Mouse (Mus musculus): Measurements from ENCODE around the gene Ldhal6b.
A peak's percentile ranks its signal among the peaks of the same experiment; 100 is the strongest.

Ldhal6b gene

DNA sequence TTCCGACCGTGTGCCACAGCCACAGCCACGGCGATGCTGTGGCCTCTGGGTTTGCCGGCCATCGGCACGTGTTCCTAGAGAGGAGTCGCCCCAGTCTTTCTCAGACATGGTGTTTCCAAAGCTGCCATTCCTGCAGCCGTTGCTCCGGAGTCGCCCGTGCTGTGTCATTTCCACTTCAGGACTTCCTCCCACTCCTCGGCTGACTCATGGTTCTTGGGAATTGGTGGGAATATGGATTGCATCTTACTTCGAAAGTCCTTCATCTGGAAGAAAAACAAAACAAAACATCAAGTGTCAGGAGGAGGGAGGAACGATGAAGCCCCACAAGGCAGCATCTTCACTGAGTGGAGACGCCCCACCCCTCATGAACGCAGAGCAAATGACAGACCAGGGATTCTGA lies 7.4 kb downstream of the Ldhal6b start:
- DNase-seq (ENCODE audit: low read depth, low spot score): peak; percentile 76

DNA sequence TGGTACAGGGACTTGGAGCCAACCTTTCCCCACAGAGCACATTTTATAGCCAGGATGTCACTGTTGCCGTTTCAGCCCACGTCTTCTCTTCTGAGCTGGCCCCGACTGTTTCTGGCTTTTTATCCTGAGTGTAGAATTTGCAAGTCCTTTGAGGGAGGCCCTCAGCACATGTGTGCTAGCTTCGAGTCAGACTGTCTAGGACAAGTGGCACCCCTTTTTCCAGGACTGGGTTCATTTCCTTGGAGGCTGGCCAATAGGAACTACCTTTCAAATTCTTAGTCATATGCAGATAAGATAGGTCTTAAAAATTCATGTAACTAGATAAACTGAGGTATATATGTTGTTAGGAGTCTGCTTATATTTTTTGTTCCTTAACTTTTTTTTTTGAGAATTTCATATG lies 8.2 kb downstream of the Ldhal6b start:
- DNase-seq (ENCODE audit: low read depth, low spot score): no peak

DNA sequence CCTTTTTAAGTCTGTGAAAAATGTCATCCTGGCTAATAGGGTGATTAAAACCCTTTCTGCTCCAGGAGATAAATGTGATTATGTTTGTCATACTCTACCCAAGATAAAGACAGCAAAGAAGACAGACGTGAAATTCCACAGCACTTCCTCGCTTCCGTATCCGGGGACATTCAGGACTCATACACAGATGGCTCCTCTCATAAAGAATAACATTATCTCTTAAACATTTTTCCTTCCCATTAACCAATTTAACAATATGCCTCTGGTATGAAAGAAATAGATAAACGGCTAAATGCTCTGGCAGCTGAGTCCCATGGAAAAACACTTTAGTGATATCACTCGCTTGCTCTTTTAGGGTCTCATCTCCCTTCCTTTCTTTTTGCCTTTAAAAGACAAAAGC lies 11.5 kb downstream of the Ldhal6b start:
- no peak for DNase-seq (ENCODE audit: low read depth, low spot score)

- no peak for DNase-seq (ENCODE audit: low read depth, low spot score)
Measured at GRCm38 (mm10) chr17:5406566-5406965, 12.0 kb downstream of the Ldhal6b start.

DNA sequence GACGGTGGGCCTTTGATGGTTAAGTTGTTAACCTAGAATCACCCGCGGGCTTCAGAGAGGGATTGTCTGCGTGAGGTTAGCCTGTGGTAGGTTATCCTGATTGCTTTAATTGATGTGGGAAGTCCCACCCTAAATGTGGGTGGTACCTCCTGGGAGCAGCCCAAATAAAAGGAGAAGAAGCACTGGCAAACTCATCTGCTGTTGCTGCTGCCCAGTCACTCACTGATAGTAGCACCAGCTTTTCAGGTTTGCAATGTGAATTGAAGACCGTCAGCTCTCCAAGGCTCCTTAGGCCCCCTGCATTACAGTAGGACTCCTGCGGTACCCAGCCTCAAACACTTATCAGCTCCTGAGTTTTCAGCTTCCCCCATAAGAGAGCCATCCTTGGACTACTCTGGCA lies 14.7 kb downstream of the Ldhal6b start:
- DNase-seq (ENCODE audit: low read depth, low spot score): no peak

DNA sequence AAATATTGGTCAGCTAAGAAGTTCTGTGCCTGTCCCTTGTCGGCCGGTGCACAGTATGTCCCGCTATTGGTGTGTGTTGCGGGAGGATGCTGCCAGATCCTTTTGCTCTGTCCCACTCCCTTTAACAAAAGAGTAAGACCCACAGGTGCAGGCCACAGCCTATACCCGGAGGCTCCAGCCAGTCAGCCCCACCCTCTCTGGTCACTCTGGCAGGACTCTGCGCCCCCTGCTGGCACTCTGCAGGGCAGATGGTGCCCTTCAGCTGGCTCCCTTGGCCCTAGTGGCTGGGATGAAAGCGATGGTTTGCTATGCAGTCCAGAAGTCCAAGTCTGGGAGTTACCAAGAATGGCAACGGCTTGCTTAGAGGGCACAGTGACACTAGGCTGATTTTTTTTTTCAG lies 15.9 kb downstream of the Ldhal6b start:
- peak; percentile 89 for DNase-seq (ENCODE audit: low read depth, low spot score)

DNA sequence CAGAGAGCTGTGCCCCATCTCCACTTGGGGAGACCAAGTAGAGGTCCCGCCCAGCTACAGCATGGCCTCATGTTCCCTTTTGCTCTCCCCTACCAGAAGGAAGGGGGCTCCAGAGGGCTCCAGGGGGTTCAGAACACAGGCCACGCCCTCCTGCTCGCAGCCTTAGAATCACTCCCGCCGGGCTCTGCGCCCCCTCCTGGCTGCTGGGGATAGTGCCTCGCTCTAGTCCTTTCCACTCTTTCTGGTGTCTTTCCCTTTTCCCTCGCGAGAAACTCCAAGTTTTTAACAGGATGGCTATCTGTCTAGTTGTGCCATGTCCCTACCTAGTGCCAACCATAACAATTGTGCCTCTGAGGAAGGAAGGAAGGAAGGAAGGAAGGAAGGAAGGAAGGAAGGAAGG lies 16.5 kb downstream of the Ldhal6b start:
- DNase-seq (ENCODE audit: low read depth, low spot score): peak; percentile 62

DNA sequence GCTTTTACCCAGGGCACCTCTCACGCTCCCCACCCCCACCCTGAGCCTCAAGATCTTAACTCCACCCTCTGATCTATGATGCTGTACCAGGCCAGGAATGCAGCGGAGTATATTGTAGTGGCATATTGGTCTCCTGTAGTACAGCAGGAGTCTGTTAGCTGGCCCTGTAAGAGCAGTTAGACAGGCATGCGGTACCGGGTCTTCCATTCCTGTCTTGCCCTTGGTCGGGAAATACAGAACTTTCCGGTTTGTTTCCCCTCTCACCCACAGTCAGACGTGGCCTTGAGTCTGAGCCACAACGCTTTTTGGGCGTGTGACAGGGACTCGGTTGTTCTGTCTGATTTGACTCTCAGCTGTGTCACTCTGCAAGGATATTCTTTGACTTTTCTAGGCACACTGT lies 17.3 kb downstream of the Ldhal6b start:
- DNase-seq (ENCODE audit: low read depth, low spot score): no peak

- DNase-seq (ENCODE audit: low read depth, low spot score): peak; percentile 82
Measured at GRCm38 (mm10) chr17:5400435-5401090, 18.0 kb downstream of the Ldhal6b start.

DNA sequence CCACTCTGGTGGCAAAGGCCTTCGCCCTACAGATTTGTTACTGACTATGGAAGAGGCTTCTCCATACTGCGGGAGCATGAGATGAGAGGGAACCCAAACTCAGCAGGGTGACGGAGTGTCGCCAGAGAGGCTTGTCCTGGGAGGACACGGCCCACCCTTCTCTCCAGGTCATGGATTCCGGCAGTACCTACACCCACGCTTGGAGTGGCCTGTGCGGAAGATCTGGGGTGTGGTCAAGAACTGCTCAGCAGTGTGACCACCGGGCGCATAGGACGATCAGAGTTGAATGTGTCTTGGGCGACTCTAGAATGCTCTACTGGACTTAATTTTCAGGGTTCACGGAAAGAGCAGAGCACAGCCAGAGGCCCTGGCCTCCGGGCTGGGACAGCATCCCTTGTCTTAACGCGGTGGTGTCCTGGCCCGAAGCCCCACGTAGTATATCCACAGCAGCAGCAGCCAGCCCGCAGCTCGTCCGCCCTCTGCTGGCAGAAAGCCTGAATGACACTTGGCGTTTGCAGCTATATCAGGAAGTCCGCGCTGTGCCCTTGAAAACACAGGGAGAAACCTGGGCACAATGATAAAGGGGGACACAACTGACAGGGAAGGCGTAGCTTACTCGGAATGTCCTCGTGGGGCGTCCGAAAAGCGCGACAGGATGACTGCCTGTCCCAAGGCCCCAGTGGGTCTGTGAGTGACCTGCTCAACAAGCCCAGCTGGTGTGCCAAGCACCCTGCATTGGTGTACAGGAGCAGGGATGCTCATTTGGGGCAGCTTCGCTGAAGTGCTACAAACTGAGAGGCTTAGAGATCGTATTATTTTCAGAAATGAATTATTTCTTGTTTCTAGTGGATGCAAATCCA lies 21.2 kb downstream of the Ldhal6b start:
- DNase-seq (ENCODE audit: low read depth, low spot score): peak; percentile 94

- peak; percentile 48 for DNase-seq (ENCODE audit: low read depth, low spot score)
Measured at GRCm38 (mm10) chr17:5396213-5396612, 22.4 kb downstream of the Ldhal6b start.

- DNase-seq (ENCODE audit: low read depth, low spot score): no peak
Measured at GRCm38 (mm10) chr17:5395454-5396205, 22.9 kb downstream of the Ldhal6b start.

DNA sequence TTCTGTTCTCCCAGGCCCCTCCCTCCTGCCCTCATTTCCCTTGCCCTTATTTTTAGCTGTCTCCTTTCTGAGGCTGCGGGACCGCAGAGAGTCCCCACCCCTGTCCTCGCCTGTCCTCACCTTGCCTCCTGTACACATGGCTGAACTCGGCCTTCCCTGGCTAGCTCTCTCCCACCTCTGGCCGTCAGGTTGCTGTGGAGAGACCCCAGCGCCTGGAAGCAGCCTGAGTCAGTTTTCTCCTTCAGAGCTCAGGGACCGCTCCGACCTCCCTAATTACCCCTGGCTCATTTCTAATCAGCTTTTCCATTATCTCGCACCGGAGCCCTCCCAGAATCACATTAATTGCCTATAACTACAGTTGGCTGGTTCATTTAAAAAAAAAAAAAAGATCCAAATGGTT lies 27.9 kb downstream of the Ldhal6b start:
- no peak for DNase-seq (ENCODE audit: low read depth, low spot score)

- DNase-seq (ENCODE audit: low read depth, low spot score): no peak
Measured at GRCm38 (mm10) chr17:5388351-5388750, 30.2 kb downstream of the Ldhal6b start.

- peak; percentile 75 for DNase-seq (ENCODE audit: low read depth, low spot score)
Measured at GRCm38 (mm10) chr17:5386885-5387545, 31.6 kb downstream of the Ldhal6b start.

- no peak for DNase-seq (ENCODE audit: low read depth, low spot score)
Measured at GRCm38 (mm10) chr17:5385694-5386093, 32.9 kb downstream of the Ldhal6b start.

GRCm38 (mm10) chr17:5377930-5378310 lies 40.6 kb downstream of the Ldhal6b start:
- no peak for DNase-seq (ENCODE audit: low read depth, low spot score)

- DNase-seq (ENCODE audit: low read depth, low spot score): peak; percentile 70
Measured at GRCm38 (mm10) chr17:5377151-5377929, 41.2 kb downstream of the Ldhal6b start.

DNA sequence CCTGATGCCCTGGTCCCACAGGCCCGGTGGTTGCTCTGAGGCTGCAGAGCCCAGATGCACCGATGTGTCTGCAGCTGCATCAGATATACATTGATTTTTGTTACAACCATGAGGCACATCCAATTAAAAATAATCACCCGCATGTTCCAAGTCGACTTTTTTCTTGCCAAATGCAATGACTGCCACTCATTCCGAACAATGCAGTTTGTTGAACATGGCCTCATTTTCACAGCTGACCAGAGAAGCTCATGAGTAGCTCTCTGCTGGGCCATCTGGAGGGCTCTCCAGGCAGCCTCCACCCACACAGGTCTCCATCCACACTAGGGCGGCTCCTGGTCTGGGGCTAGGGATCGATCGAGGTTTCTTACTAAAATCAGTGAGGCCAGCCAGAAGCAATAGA lies 45.6 kb downstream of the Ldhal6b start:
- DNase-seq (ENCODE audit: low read depth, low spot score): peak; percentile 59

DNA sequence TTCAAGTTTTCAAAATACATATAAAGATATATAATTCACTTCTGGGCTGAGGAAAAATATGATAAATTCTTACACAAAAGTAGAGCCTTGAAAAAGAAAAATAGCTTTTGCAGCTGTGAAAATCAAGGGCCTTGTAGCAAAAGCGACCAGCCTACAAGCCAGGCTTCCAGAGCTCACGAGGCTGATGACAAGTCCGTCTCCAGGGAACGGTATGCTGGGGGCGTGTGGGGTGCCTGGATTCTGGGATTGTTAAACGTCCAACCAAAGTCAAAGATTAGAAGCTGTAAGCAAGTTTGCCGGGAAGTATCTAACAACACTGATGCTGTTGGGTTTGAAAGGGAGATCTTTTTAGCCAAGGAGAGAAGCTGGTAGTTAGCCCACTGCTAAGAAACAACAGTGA lies 47.0 kb downstream of the Ldhal6b start:
- DNase-seq (ENCODE audit: low read depth, low spot score): peak; percentile 67

DNA sequence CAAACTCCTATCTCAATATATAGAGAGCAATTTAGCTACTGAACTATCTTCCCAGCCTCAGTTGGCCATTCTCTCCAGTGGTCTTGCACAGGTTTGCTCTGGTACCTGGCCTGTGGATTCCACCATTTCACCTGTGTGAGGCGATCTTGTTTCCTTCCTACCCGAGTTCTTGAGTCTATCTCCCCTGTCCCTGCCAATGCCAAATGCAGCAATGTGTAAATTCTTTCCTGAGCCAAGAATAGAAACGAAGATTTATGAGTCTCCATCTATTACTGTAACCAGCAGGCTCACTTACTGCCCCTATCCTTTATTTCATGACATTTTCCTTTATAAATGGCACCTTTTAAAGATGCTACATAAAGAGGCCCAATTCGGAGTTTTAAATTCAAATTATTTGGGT lies 47.5 kb downstream of the Ldhal6b start:
- no peak for DNase-seq (ENCODE audit: low read depth, low spot score)
